Mouse (Mus musculus): ENCODE data around the gene Psen2.

GRCm38 (mm10) chr1:180289788-180290187 lies 26.6 kb upstream of the Psen2 start:
- TF ChIP-seq CTCF (IDR thresholded peaks at IDR 0.05; ENCODE audit: control insufficient read depth, insufficient read depth, low read length), result no peak
- no peak for TF ChIP-seq POLR2A (IDR thresholded peaks at IDR 0.05; ENCODE audit: borderline replicate concordance, control insufficient read depth, low read depth, low read length)

Measured in bone marrow, adult 2 months (tissue).